Mouse (Mus musculus): ENCODE results near the gene Denr.
A peak's percentile ranks its signal among the peaks of the same experiment; 100 is the strongest.

Gene Denr

GRCm38 (mm10) chr5:123914852-123915251, 7.9 kb downstream of the Denr start:
- no peak for DNase-seq

GRCm38 (mm10) chr5:123922112-123922511, 15.1 kb downstream of the Denr start:
- DNase-seq: no peak

- no peak for DNase-seq
These were observed 20.1 kb downstream of the Denr start, which contains the start of gene Gm43518 for GRCm38 (mm10) chr5:123927118-123927517. Gm43518 (plus strand) TSS chr5:123927418.

- DNase-seq: peak; percentile 94
These were observed 23.6 kb downstream of the Denr start, which contains the start of gene Ccdc62 for GRCm38 (mm10) chr5:123930508-123930989. Ccdc62 (plus strand) TSS chr5:123930679.

- DNase-seq: no peak
These were observed 24.2 kb downstream of the Denr start for GRCm38 (mm10) chr5:123931131-123931530.

- DNase-seq: no peak
These were observed 26.0 kb downstream of the Denr start for GRCm38 (mm10) chr5:123932927-123933326.

GRCm38 (mm10) chr5:123933556-123933955, 26.6 kb downstream of the Denr start:
- no peak for DNase-seq

- no peak for DNase-seq
These were observed 27.1 kb downstream of the Denr start for GRCm38 (mm10) chr5:123933957-123934591.

- DNase-seq: no peak
These were observed 29.0 kb downstream of the Denr start for GRCm38 (mm10) chr5:123935931-123936330.

GRCm38 (mm10) chr5:123938479-123938878, 31.5 kb downstream of the Denr start:
- no peak for DNase-seq

- no peak for DNase-seq
These were observed 39.6 kb downstream of the Denr start for GRCm38 (mm10) chr5:123946546-123946945.

- DNase-seq: no peak
These were observed 40.2 kb downstream of the Denr start for GRCm38 (mm10) chr5:123947041-123947761.

GRCm38 (mm10) chr5:123952365-123953045, 45.5 kb downstream of the Denr start:
- DNase-seq: peak; percentile 41

- no peak for DNase-seq
These were observed 50.2 kb downstream of the Denr start for GRCm38 (mm10) chr5:123957213-123957612.

- no peak for DNase-seq
These were observed 52.0 kb downstream of the Denr start for GRCm38 (mm10) chr5:123959018-123959417.

- DNase-seq: no peak
These were observed 53.2 kb downstream of the Denr start for GRCm38 (mm10) chr5:123960129-123960528.

GRCm38 (mm10) chr5:123961046-123961445, 54.1 kb downstream of the Denr start:
- DNase-seq: no peak

- DNase-seq: no peak
These were observed 57.2 kb downstream of the Denr start for GRCm38 (mm10) chr5:123964208-123964607.

- no peak for DNase-seq
These were observed 59.8 kb downstream of the Denr start for GRCm38 (mm10) chr5:123966759-123967158.

- DNase-seq: no peak
These were observed 61.5 kb downstream of the Denr start for GRCm38 (mm10) chr5:123968468-123968867.

- DNase-seq: no peak
These were observed 62.2 kb downstream of the Denr start for GRCm38 (mm10) chr5:123969216-123969615.

- DNase-seq: no peak
These were observed 63.6 kb downstream of the Denr start for GRCm38 (mm10) chr5:123970576-123970975.

- DNase-seq: no peak
These were observed 65.5 kb downstream of the Denr start for GRCm38 (mm10) chr5:123972453-123972852.

All from layer of hippocampus, adult 9-11 months (tissue).